Mouse (Mus musculus) erythroblast, embryonic 14.5 days (primary cell): ENCODE measurements around the gene Ccsap. TPM values are rescaled to one million over a fixed set of nuclear protein-coding genes. Genes with fewer than 3 reads are reported as not detected.
A peak's percentile ranks its signal among the peaks of the same experiment; 100 is the strongest.

Source experiments
- H3K27me3 ChIP-seq: 2 replicates; pipeline ENCODE4 v1.6.1; 2012; ENCODE audit warnings: inconsistent platforms; ENCODE audit not compliant: control insufficient read depth
- H3K36me3 ChIP-seq: 2 replicates; pipeline ENCODE4 v1.6.1; 2012; ENCODE audit warnings: mild to moderate bottlenecking, inconsistent platforms; ENCODE audit not compliant: control insufficient read depth
- H3K4me1 ChIP-seq: 2 replicates; pipeline ENCODE4 v1.6.1; 2012; ENCODE audit warnings: inconsistent platforms; ENCODE audit not compliant: control insufficient read depth
- H3K4me3 ChIP-seq: replicated peaks from 2 replicates; pipeline ENCODE3; 2012; ENCODE audit warnings: moderate library complexity, mild to moderate bottlenecking, inconsistent platforms
- H3K9me3 ChIP-seq: 2 replicates; pipeline ENCODE4 v1.6.1; 2012; ENCODE audit warnings: low read length, inconsistent platforms, mixed read lengths; ENCODE audit not compliant: control insufficient read depth
- GATA1 ChIP-seq: IDR thresholded peaks from 2 replicates; pipeline ENCODE4 v1.6.1; 2012; ENCODE audit warnings: low read length, inconsistent platforms, mixed read lengths
- TAL1 ChIP-seq: IDR thresholded peaks from 3 replicates; pipeline ENCODE4 v1.6.1; 2012; ENCODE audit warnings: low read length, inconsistent platforms, mixed read lengths
- polyA plus RNA-seq: library from polyadenylated mRNA; stranded (reverse); fragments of >175 nt; gene quantifications from 2 replicates; pipeline ENCODE4 v1.2.3, GENCODE M21; 2012

Ccsap gene
- polyA plus RNA-seq, result 0.98 and 1.0 TPM in 2 replicates

GRCm38 (mm10) chr8:123859648-123860259, at the start of gene Ccsap:
TSS of gene Ccsap (minus strand) at chr8:123860209.
- Histone ChIP-seq H3K4me3 (peak within 1 kb of the TSS; percentile 68), H3K36me3 (peaks cover 10% of the 10 kb centered on the region), H3K4me1 (peaks cover 31% of the 10 kb centered on the region), H3K27me3 (peaks cover 53% of the 10 kb centered on the region), H3K9me3 (peaks cover under 1% of the 10 kb centered on the region; the same call in 1 of the 2 replicates)
- TF ChIP-seq GATA1, result no peak
- TF ChIP-seq TAL1, result no peak

- no peaks in the 10 kb centered on the region for H3K4me1 ChIP-seq
- H3K4me3 ChIP-seq, result no peak overlapping the region
- no peaks in the 10 kb centered on the region for H3K9me3 ChIP-seq
- H3K36me3 ChIP-seq, result peaks cover 100% of the 10 kb centered on the region
- no peaks in the 10 kb centered on the region for H3K27me3 ChIP-seq
- TF ChIP-seq GATA1 (no peak), TAL1 (no peak)
These were observed 47.6 kb upstream of the Ccsap start for GRCm38 (mm10) chr8:123907604-123908003.

DNA sequence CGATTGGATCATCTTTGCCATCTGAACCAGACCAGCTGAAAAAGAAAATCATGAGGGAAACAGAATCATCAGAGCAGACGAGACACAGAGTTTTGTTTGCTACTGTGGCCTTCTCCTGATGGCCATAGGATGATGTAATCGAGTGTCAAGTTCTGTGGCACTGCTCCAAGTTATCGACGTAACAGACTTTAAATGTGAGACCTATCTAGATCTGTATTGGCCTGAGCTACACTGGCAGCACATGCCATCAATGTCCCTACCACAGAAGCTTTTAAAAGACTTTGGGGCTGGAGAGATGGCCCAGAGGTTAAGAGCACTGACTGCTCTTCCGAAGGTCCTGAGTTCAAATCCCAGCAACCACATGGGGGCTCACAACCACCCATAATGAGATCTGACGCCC, 42.6 kb upstream of the Ccsap start:
- no peaks in the 10 kb centered on the region for H3K4me1 ChIP-seq
- no peaks in the 10 kb centered on the region for H3K9me3 ChIP-seq
- no peak for TF ChIP-seq TAL1
- no peak for TF ChIP-seq GATA1
- no peak overlapping the region for H3K4me3 ChIP-seq
- H3K36me3 ChIP-seq, result peaks cover 96% of the 10 kb centered on the region
- no peaks in the 10 kb centered on the region for H3K27me3 ChIP-seq

GRCm38 (mm10) chr8:123899366-123899765, 39.4 kb upstream of the Ccsap start:
- Histone ChIP-seq H3K4me3 (no peak overlapping the region), H3K9me3 (no peaks in the 10 kb centered on the region), H3K36me3 (peaks cover 73% of the 10 kb centered on the region), H3K27me3 (peaks cover 21% of the 10 kb centered on the region), H3K4me1 (no peaks in the 10 kb centered on the region)
- TF ChIP-seq GATA1 (no peak), TAL1 (no peak)

DNA sequence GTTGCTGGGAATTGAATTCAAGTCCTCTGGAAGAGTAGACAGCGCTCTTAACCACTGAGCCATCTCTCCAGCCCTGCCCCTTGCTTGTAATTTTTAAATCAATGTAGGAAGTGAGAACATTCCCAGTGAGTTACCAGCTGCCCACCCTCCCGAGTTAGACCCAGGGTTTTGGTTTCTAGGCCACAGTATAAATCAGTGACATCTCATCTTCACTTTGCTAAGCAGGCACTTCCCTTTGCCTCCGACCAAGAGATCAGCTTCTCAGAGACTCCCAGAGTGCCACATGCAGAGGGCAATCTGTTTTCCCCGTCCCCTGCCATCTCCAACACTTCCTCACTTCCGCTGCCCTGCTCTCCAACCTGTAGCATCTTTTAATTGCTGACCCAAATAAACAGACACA, 38.6 kb upstream of the Ccsap start:
- Histone ChIP-seq H3K36me3 (peaks cover 65% of the 10 kb centered on the region), H3K4me3 (no peak overlapping the region), H3K27me3 (peaks cover 29% of the 10 kb centered on the region), H3K9me3 (no peaks in the 10 kb centered on the region), H3K4me1 (no peaks in the 10 kb centered on the region)
- no peak for TF ChIP-seq TAL1
- TF ChIP-seq GATA1, result no peak

DNA sequence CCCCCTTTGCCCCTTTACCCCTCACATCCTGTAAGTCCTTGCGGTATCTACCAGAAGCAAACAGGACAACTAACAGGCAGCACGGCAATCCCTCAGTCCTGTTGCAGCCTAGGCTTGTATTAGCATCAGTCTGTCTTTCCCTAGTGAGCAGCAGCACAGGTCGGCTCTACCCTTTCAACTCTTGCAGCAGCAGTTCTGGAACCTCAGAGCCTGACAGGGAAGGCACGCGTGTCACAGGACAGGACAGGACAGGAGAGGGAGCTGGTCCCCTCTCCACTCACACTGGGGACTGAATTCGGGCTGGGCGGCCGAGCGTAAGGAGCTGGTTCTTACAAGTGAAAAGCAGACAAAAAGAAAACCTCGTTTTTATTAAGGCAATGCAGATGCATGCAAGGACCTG, 36.8 kb upstream of the Ccsap start:
- Histone ChIP-seq H3K4me3 (no peak overlapping the region), H3K9me3 (peaks cover 10% of the 10 kb centered on the region; the same call in 1 of the 2 replicates), H3K36me3 (peaks cover 47% of the 10 kb centered on the region), H3K27me3 (peaks cover 47% of the 10 kb centered on the region), H3K4me1 (peaks cover 3% of the 10 kb centered on the region)
- TF ChIP-seq GATA1 (no peak), TAL1 (no peak)

DNA sequence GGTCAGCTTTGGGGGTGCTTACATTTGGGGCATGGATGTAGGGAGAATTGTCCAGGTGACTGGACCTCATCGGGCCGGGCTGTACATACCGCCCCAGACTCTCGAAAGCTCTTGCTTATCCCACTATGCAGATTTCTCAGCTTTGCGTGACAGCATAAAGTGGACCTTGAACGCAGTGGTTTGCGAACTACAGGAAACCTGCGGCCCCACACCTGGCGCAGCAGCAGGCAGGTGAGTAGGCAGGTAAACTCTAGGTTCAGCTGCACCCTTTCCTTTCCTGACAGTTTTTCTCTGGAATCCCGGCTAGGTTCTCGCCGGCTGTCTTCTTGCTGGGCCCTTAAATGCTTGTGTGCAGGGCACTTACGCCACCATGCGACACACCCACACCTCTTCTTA, 36.4 kb upstream of the Ccsap start:
- H3K36me3 ChIP-seq, result peaks cover 43% of the 10 kb centered on the region

DNA sequence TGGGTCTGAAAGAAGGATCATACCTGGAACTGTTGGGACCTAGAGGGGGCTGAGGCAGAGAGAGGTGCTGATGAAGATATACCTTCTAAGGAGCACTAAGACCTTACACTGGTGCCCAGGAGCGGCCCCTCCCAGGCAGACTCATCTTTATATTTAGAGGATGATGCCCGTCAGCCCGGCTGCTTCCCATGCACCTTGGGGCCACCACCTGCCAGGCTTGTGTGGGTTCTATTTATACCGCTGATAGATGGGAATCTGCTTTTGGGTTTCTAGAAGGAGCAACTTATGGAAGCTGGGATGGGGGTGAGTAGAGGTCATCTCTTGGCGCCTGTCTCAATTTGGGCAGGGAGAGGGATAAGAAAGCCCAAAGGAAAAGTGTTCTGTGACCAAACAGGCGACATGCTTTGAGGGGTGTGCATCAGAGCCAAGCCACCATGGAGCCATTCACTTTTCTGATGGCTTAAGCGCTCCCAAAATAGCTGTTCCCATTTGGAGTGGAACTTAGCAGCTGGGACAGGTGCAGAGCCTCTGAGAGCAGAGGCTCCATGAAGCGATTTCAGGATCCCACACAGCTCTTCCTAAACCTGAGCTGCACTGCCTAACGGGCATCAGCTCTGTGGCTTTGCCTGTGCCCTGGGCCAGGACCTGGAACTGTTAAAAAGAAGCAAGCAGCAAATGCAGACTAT, 35.8 kb upstream of the Ccsap start:
- Histone ChIP-seq H3K4me3 (no peak overlapping the region), H3K9me3 (peaks cover 11% of the 10 kb centered on the region; the same call in 1 of the 2 replicates), H3K36me3 (peaks cover 39% of the 10 kb centered on the region), H3K27me3 (peaks cover 57% of the 10 kb centered on the region), H3K4me1 (peaks cover 4% of the 10 kb centered on the region)
- no peak for TF ChIP-seq GATA1
- no peak for TF ChIP-seq TAL1

More for the DNA sequence above, 36.4 kb upstream of the Ccsap start:
- Histone ChIP-seq H3K9me3 (peaks cover 11% of the 10 kb centered on the region; the same call in 1 of the 2 replicates), H3K27me3 (peaks cover 51% of the 10 kb centered on the region), H3K4me1 (peaks cover 4% of the 10 kb centered on the region), H3K4me3 (no peak overlapping the region)
- TF ChIP-seq TAL1, result no peak
- TF ChIP-seq GATA1, result no peak

- Histone ChIP-seq H3K4me1 (peaks cover 4% of the 10 kb centered on the region), H3K4me3 (no peak overlapping the region), H3K9me3 (peaks cover 11% of the 10 kb centered on the region; the same call in 1 of the 2 replicates), H3K27me3 (peaks cover 63% of the 10 kb centered on the region), H3K36me3 (peaks cover 33% of the 10 kb centered on the region)
- no peak for TF ChIP-seq TAL1
These were observed 35.2 kb upstream of the Ccsap start for GRCm38 (mm10) chr8:123895230-123895629.
